Mouse (Mus musculus) c-Kit-positive CD71-positive TER-119-positive erythroid progenitor cells, embryonic 14.5 days (primary cell): ENCODE data around the gene Rfx4.

Experiments used
- DNase-seq: peaks from one replicate; pipeline ENCODE4 v3.0.0-alpha.2; 2013; ENCODE audit warnings: low spot score

Gene Rfx4

DNA sequence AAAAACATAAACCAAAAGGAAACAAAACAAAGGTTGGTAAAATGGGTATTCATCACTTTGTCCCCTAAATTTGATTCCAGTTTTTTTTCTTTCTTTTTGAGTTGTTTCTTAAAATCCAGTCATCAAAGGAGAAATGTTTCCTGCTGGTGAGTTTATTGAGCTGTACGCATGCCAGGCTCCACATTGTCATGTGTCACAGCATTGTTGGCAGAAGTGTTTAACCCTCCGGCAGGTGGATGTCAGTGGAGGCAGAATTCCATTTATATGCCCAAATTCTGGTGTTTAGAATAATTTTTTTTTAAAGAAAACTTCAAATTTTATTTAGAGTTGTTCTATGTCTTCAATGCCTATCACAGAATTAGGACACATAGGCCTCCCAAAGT, 56.0 kb downstream of the Rfx4 start:
- DNase-seq, result no peak

DNA sequence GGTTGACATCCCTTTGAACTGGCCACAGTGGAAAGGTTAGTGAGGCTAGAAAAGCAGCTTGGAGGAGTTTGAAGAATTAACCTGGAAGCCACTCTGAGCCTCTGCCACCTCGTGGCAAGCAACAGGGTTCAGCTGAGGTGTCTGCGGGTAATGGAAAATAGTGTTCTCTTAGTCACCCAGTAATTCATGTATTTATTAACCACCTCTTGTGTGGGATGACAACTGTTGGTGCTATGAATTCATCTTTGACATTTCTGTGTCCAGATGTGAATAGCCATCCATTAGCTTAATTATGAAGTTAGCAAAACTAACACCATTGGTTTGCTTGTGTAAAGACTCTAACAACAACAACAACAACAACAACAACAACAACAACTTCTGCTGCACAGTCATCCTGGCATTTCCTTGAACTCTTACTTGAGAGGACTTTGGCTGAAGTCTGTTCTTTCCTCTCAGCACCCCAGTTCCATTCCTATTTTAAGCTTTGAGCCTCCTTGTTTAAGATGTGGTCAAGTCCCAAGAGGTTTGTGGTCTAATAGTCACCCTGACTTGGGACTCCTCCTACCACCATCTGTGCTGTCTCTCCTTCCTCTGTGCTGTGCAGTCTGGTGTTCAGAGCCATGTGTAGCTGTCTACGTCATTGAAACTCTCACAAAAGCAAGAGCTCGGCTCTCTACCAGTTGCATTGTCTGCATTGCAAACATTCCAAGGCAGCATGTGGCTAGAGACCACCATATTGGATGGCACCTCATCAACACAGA, 60.0 kb downstream of the Rfx4 start:
- no peak for DNase-seq

DNA sequence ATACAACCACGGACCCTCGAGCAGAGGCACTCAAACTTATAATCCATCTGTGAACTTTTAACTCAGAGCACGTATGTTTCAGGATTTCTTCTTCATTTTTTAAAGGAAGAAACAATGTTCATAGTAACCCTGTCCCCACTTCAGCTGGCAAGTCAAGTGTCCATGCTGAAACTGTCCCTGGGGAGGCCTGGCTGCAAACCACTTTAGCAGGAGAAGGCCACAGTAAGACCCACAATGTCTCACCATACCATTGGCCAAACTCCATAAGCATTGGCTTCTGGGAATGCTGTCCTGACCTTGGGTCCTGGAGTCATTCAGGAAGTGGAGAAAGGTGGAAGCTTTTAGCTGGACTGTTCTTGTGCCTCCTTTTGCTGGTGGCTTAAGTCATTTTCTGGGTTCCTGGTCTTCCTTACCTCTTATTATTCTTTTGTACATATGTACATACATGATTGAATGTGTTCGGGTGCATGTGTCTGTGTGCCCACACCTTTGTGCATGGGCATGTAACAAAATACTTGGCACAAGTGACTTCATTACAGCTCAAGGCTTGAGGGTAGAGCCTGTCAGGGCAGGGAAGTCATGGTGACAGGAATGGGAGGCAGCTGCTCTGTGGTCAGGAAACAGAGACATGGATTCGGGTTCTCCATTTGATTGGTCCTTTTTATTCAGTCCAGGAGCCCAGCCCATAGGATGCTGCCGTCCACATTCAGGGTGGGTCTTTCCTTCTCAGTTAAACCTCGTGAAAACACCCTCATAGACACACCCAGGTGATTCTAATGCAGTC, 61.4 kb downstream of the Rfx4 start:
- no peak for DNase-seq

DNA sequence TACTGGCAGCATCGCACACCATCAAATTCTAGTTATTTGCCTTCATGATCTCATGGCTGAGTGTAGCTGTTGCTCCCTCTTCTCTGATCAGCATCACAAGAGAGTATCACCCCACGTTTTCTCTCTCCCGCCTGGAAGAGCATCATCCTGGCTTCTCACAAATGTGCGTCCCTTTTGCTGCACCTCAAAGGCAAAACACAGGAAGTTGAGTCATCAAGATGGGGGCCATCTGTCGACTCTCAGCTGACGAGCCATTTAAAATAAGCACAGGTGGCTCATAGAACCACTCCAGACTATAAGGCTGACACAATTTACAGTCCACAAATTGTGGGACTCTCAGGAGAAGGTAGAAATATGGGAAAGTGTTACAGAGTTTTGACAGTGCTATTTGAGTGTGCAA, 63.8 kb downstream of the Rfx4 start:
- no peak for DNase-seq

DNA sequence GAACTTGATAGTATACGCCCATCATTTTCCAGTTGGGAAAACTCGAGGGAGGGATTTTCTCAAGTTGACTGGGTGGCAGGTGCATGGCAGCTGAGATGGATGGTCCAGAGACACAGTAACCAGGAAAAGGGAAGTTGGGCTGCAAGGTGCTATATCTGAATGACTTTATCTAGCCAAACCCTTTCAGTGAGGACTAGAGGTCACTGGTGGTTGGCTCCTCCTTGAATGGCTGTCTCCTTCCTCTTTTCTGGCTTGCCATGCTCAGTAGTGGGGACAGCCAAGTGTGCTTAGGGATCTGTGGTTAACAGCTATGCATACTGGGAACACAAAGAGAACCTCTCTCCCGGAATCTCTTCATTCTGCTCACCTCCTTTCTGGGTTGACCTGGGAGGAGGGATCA, 64.4 kb downstream of the Rfx4 start:
- no peak for DNase-seq

DNA sequence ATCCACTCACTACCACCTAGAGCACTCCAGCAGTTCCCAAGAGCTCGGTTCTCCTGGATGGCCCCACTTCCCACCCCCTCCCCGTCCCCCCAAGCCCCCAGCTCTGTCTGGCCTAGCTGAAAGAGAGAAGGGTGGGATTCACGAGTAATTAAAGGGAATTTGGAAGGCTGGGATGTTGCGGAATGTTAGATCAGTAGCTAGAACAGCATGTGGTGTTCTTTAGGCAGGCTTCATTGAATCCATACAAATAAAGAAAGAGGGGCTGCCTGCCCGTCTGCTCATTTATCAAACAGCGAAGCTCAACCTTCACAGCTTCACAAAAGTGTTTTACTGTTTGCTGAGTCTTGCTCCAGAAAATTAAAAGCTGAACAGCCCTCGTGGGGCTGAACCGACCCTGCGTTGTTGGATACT, 66.9 kb downstream of the Rfx4 start:
- DNase-seq, result no peak

DNA sequence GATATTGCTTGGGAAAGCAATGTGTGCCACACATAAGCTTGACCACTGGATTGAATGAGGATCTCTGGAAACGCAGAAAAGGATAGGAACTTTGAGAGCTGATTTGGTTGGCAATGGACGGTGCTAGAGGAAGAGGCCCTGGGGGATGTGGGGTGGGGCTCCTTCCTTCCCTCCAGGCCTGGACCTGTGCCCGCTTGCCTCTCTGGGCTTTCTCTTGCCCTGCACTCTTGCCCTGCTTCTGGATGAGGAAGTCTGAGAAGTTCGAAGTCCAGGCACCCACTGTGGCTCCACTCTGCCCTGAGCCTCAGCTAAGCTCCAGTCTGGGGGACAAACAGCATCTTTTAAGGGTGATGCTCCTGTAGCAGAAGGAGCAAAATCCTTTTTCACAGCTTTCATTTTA, 67.8 kb downstream of the Rfx4 start:
- no peak for DNase-seq

DNA sequence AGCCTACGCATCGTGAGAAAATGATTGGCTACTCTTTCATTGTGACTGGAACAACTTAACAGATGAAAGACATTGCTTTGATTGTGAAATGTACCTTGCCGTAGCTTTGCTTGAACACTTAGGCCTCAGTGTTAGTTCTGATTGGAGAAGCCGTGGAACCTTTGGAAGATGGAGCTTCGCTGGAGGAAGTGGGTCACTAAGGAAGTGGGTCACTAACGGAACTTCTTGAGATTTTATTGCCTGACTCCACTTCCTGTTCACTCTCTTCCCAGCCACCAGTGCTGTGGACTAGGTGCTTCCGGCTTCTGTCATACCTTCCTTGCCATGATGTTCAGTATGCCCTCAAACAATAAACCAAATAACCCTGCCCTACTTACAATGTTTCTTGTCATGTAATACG, 73.1 kb downstream of the Rfx4 start:
- no peak for DNase-seq

DNA sequence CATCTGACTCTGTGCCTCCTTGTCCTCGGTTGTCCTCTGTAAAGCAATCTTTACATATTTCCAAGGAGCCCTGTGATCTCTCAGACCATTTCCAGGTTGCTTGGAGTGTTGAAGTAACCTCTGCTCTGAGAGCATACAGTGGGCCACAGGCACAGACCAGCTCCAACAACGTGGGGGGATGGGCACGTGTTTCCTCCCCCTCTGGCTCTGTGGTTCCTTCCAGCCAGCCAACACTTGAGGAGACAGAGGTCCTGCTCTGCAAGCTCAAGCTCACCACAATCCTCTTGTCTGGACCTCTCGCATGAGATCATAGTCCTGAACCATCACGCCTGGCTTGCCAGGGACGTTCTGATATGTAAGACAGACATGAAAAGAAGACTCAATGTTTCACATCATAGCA, 79.7 kb downstream of the Rfx4 start:
- DNase-seq, result no peak

DNA sequence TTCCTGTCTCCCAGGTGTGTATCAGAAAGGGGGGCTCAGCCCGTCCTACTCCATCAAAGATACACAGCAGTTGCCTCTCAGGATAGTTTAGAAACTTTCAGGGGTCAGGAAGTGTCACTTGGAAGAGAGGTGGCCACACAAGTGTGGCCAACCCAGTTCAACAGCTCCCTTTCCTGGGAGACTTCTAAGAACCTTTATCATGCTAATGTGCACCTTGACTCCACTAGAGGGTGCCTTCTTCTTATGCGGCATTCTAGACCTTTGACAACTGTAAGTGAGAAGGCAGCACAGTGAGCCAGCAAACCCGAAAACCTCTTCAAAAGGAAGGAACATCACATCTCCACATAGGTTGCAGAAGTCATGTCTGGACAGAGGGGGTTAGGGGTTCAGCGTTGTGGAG, 80.2 kb downstream of the Rfx4 start:
- no peak for DNase-seq

DNA sequence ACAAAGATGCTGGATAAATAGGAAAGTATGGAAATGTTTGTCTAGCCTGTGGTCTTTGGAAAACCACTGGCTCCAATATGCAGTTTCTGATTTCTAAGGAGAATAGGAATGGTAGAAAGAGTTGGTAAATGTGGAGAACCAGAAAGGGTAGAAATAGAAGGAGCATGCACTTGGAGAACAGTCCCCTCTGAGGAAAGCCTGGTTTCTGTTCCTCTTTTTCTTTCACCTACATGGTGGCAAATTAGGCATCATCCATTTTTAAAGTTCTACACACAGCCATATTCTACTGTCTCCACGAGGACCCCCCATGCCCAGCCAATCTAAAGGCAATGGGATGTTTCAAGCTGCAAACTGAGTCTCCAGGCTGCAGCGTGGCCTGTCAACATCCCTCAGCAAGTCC, 81.5 kb downstream of the Rfx4 start:
- DNase-seq, result no peak

DNA sequence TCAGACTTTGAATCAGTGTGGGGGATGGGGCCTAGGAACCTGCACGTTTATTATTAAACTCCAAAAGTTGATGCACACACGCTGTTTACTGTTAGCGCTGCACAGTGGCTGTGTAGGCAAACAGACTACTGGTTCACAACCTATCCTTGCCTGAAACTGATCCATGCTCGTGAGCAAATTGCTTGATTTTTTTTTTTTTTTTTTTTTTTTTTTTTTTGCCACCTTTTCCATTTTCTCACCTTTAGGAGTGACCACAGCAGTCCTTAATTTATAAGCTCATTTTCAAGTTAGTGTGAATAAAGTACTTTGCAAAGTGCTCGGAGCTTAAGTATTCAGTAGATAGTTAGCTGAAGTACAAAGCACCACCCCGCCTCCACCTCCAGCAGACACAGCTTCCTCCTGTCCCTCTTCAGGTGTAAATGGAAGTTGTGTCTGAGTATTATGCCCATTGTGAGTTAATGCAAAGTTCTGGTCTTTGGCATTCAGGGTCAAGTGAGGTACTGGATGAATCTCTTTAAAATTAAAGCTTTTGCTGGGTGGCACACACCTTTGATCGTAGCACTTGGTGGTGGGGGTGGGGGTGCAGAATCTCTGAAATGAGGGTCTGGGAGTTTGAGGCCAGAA, 83.1 kb downstream of the Rfx4 start:
- no peak for DNase-seq

DNA sequence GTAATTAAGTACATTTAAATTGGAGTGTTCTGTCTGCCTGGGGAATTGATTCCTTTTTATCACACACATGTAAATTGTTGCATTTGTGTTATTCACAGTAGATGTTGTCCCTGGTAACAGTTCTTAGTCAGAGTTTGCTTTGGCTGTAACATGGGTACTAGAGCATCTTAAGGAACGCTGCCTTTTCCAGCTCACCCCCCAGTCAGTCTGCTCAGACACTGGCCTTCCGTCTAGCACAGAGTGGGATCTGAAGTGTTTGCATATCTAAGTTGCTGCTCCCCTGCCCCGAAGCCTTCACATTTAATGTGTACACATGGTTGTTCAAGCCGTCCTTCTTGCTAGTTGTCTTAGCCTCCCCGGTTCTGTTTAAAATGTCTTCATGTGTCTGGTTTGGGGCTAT, 90.8 kb downstream of the Rfx4 start:
- no peak for DNase-seq

DNA sequence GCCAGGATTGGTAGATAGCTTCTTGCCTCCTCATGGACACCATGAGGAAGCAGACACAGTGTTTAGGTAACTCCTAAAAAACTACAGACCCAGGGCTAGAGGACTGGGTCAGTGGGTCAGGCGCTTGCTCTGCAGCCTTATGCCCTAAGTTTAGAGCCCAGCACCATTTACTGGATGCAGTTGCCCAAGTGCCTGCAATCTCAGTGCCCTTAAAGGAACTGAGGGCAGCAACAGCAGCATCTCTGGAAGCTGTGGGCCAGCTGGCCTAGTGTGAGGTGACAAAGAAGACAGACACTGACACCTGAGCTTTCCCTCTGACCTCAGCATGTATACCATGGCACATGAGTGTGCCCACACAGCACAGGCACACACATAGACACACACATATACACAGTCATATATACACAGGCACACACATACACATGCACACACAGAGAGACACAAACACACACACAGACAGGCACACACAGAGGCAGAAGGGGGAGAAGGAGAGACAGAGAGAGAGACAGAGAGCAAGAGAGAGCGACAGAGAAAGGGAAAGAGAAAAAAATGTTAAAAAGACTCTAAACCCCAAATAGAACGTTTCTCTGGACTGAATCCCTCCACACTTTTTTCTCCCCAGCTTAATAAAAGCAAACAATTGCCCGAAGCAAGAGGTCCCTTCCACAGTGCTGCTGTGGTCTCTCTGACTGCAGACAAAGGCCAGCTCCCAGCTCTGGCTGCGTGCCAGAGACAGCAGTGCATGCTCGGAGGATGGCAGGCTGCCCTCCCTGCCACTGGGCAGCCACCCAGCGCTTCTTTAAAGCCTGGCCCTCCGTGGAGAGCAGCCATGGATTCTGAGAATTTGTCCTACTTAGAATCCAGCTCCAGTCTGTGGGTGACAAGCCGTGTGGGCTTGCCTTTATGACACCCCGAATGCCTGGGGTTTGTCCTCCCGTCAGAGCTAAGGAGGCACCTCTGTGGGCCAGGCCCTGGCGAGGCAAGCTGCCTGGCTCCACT, 96.4 kb downstream of the Rfx4 start:
- DNase-seq, result no peak

DNA sequence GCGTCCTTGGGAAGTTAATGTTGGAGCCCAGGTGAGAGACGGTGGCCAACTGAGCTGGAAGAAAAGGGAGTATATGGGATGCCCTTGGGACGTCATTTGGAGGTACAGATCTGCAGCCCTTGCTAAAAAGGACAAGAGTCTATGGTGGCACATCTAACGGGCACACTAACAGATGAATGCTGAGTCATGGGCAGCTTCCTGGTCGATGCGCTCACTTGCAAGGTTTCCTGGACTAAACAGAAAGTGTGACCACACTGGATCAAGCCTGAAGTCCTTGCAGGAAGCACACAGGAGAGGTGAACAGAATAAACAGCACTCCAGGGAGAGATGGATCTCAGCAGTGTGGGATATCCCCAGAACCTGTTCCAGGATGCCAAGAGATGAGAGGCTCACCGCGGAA, 98.2 kb downstream of the Rfx4 start:
- no peak for DNase-seq

DNA sequence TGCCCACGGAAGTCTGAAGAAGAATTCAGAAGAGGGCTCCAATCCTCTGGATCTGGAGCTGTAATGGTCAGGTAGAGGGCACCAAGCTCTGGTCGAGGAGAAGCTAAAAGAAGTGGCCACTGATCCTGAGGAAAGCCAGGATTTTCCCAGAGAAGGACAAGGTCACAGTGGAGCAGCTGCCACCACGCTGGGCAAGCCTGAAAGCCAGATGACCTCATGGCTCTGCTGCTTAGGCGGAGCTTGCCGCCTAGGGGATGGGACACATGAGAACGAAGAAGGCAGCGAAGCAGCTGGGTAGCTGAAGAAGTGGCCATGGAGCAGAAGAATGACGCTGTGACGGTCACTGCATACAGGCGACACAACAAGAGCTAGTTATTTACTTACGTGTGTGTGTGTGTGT, 99.6 kb downstream of the Rfx4 start:
- DNase-seq, result no peak

DNA sequence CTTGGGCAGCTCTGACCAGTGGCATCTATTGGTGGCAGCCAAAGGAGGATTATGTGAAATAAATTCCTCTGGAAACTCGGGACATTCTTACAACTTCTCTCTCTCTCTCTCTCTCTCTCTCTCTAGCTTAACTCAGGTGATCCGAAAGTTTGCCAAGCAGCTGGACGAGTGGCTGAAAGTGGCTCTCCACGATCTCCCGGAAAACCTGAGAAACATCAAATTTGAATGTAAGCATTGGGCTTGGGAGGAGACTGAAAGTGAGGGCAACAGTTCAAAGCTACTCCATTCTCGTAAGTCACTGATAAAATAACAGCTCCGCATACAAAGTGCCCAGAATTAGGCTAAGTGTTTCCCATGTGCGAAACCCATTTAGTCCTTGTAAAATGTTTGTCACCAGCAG, 102.5 kb downstream of the Rfx4 start:
- DNase-seq, result no peak

DNA sequence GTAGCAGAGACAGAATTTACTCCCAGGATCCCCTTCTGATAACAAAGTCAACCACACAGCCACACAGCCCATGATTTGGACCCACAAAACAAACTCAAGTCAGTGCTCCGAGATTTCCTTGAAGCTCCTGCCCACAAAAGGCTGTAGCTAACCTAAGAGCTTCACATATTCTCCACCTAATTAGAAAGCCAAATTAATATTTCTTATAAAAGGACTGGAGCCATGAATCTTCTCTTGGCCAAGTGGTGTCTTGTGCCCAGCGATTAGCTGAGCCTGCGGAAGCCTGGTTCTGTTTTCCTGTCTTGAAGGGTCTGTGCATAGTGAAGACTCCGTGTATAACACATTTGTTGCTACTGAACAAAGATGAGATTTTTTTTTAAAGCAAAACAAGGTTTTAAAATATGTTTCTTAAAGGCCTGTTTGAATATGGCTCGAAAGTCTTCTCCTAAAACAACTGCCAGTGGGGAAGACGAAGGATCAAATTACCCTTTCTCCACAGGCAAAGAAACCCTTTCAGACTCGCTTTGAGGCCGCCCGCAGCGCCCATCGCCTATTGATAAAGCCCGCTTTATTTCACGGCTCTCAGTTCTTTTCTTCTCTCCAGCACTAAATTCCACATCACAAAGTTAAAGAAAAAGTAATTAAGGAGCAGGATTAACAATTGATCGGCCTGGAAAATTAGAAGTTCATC, 103.1 kb downstream of the Rfx4 start:
- DNase-seq, result no peak

DNA sequence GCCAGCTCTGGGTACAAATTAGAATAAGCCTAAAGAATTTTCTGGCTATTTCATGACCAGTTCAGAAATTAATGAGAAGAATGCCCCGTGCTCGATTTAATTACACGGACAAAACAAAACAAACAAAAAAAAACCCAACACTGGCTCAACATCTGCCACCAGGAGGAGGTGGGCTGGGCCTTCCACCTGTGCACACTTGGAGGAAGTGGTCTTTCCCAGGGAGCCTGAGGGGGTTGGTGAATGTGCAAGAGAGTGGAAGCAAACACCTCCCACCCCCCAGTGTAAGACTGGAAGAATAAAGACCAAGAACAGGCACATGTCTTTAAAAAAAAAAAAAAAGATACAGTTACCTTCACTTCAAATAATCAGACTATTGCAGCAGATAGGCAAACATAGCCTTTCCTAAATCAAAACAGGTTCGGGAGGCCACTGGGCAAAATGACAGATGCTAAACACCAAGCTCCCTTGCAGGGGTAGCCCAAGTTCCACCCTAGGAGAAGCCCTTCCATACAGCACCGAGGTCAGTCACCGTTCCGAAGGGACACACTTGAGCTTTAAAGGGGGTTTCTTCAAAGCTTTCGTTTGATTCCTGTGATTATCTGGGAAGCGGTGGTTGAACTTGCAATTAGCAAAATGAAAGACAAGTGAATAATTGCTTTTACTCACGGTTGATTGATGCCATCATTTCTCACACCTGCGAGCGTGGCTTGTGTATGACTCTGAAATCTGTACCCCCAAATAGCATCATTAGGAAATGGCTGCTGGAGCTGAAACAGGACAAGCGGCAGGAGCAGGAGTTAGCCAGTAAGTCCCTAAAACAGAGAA, 103.9 kb downstream of the Rfx4 start:
- no peak for DNase-seq

DNA sequence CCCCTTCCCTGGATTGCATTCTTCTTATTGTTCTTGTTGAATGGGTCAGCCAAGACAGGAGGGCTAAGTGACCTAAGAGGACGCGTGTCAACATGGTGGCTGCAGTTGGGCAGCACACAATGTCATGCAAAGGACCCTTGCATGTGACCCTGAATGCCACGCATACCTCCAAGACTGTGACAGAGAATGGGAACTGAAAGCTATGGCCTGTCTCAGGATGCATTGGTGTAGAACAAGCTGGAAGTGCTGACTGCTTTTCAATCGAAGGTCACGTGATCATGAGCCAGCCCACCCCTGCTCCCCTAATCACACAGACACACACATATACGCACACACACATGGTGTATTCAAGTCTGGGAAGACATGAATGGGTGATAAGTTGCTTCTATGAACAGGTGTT, 107.6 kb downstream of the Rfx4 start:
- no peak for DNase-seq

DNA sequence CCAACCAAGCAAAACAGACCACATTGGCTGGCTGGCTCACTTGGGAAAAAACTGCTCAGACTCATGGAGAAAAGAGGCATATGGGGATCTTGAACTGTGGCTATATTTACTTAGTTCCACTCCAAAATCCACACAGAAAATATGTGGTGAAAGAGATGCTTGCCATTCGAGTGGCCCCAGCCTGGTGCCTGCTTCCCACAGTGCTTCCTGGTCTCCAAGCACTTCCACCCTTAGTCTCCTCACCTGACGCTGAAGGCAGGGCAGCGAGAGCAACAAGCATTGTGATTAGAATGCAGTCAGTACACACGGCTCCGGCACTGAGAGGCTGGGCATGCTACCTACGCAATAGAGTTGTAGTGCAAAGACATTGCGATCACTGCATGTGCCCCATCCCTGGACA, 111.7 kb downstream of the Rfx4 start:
- DNase-seq, result no peak
